17 mouse cellular contexts compared by ENCODE assay signal in genomic region chr9:84673327-84673726, GRCm38 (mm10).
A peak's percentile ranks its signal among the peaks of the same experiment; 100 is the strongest.
DNase-seq lines count a peak whose midpoint lies in the region; ATAC-seq lines count a peak whose summit lies in the region.
"Had no signal": no experiment of that assay in that cellular context is flagged by ENCODE, and none has a peak within 500 bp of the region (broad histone marks: within the 10 kb centered on the region; RNA-seq: fewer than 3 reads in every experiment).

No protein-coding gene starts in this region.

- H3K27ac ChIP-seq in kidney, embryonic 16.5 days (ENCODE audit: low read length): no peak overlapping the region
- H3K27ac ChIP-seq in limb, embryonic 11.5 days (replicated peaks; ENCODE audit: low read depth, low read length): no peak overlapping the region
- H3K27ac ChIP-seq in limb, embryonic 10.5 days: no peak overlapping the region
- 0 out of 2 replicates have a peak overlapping the region, but pooled peaks have one; percentile 9 for H3K27ac ChIP-seq in embryonic facial prominence, embryonic 15.5 days (replicated peaks)
- no peak overlapping the region for H3K27ac ChIP-seq in forebrain, embryonic 10.5 days
- H3K27ac ChIP-seq: forebrain, embryonic 15.5 days; layer of hippocampus, adult 2 months had no signal

- H3K36me3 ChIP-seq in kidney, embryonic 16.5 days (ENCODE audit: insufficient read depth, low read length): no peaks in the 10 kb centered on the region
- H3K36me3 ChIP-seq in limb, embryonic 11.5 days (ENCODE audit: control insufficient read depth, insufficient read depth, low read length): no peaks in the 10 kb centered on the region
- H3K36me3 ChIP-seq in limb, embryonic 10.5 days: no peaks in the 10 kb centered on the region
- H3K36me3 ChIP-seq in embryonic facial prominence, embryonic 15.5 days: no peaks in the 10 kb centered on the region
- H3K36me3 ChIP-seq in forebrain, embryonic 10.5 days (replicated peaks): no peaks in the 10 kb centered on the region
- H3K36me3 ChIP-seq: forebrain, embryonic 15.5 days; G1E had no signal

- ATAC-seq in kidney, embryonic 16.5 days (ENCODE audit: low FRiP score, low TSS enrichment): peak; percentile 59; the same call in 1 of the 2 replicates
- no peak for ATAC-seq in limb, embryonic 11.5 days (ENCODE audit: insufficient number of reproducible peaks, low FRiP score, low TSS enrichment, low read depth)
- peak; percentile 54; the same call in 1 of the 2 replicates for ATAC-seq in embryonic facial prominence, embryonic 15.5 days (ENCODE audit: insufficient number of reproducible peaks, low FRiP score, low TSS enrichment, low read depth)
- ATAC-seq: CD4-positive, CD25-positive, alpha-beta regulatory T cell, adult 4 months; forebrain, embryonic 15.5 days; liver, postnatal 0 days had no signal

- no peak overlapping the region for H3K4me3 ChIP-seq in kidney, embryonic 16.5 days (ENCODE audit: low read length)
- no peak overlapping the region for H3K4me3 ChIP-seq in limb, embryonic 11.5 days (ENCODE audit: low read depth, low read length)
- H3K4me3 ChIP-seq in limb, embryonic 10.5 days: no peak overlapping the region
- H3K4me3 ChIP-seq in embryonic facial prominence, embryonic 15.5 days (replicated peaks): no peak overlapping the region
- H3K4me3 ChIP-seq in forebrain, embryonic 10.5 days: no peak overlapping the region
- H3K4me3 ChIP-seq: forebrain, embryonic 15.5 days; layer of hippocampus, adult 2 months had no signal

- H3K9ac ChIP-seq in kidney, embryonic 16.5 days (replicated peaks; ENCODE audit: low read length): no peak overlapping the region
- H3K9ac ChIP-seq in limb, embryonic 11.5 days (ENCODE audit: low read length): no peak overlapping the region
- H3K9ac ChIP-seq in embryonic facial prominence, embryonic 15.5 days: no peak overlapping the region
- H3K9ac ChIP-seq: forebrain, embryonic 15.5 days; liver, postnatal 0 days had no signal

- 14% methylated on average over 3 of the region's 3 CpGs for WGBS in kidney, embryonic 16.5 days
- 44% methylated on average over 3 of the region's 3 CpGs for WGBS in limb, embryonic 11.5 days
- 52% methylated on average over 3 of the region's 3 CpGs for WGBS in limb, embryonic 10.5 days
- 14% methylated on average over 3 of the region's 3 CpGs for WGBS in embryonic facial prominence, embryonic 15.5 days
- 84% methylated on average over 3 of the region's 3 CpGs for WGBS in forebrain, embryonic 10.5 days

- DNase-seq in kidney, adult 18-20 months: no peak
- DNase-seq in limb, embryonic 11.5 days (ENCODE audit: low spot score): peak; percentile 23
- DNase-seq in limb, embryonic 10.5 days (ENCODE audit: low spot score): no peak
- DNase-seq in spleen, postnatal 36 days (ENCODE audit: low spot score in 2 of 2): no peak
- DNase-seq in forebrain, embryonic 10.5 days (ENCODE audit: extremely low spot score, low spot score): no peak
- DNase-seq: cerebellum, adult 18-20 months; cerebellum, postnatal 36 days; heart, adult 11 months; liver; liver, postnatal 0 days; thymus, adult 18-20 months had no signal

- no peak overlapping the region for H3K4me2 ChIP-seq in kidney, embryonic 16.5 days (replicated peaks; ENCODE audit: low read depth, low read length)
- no peak overlapping the region for H3K4me2 ChIP-seq in limb, embryonic 11.5 days (ENCODE audit: low read depth, severe bottlenecking)
- H3K4me2 ChIP-seq in embryonic facial prominence, embryonic 15.5 days (replicated peaks): no peak overlapping the region
- H3K4me2 ChIP-seq: forebrain, embryonic 15.5 days had no signal

- 0 out of 2 replicates have a peak, but pooled peaks cover 3% of the 10 kb centered on the region for H3K9me3 ChIP-seq in kidney, embryonic 16.5 days (ENCODE audit: low read length)
- H3K9me3 ChIP-seq in limb, embryonic 11.5 days (ENCODE audit: control insufficient read depth, low read length): no peaks in the 10 kb centered on the region
- no peaks in the 10 kb centered on the region for H3K9me3 ChIP-seq in limb, embryonic 10.5 days (replicated peaks)
- no peaks in the 10 kb centered on the region for H3K9me3 ChIP-seq in embryonic facial prominence, embryonic 15.5 days (replicated peaks)
- no peaks in the 10 kb centered on the region for H3K9me3 ChIP-seq in forebrain, embryonic 10.5 days
- H3K9me3 ChIP-seq: forebrain, embryonic 15.5 days; G1E had no signal

- no peaks in the 10 kb centered on the region for H3K27me3 ChIP-seq in kidney, embryonic 16.5 days (ENCODE audit: insufficient read depth, low read length)
- H3K27me3 ChIP-seq in limb, embryonic 11.5 days (ENCODE audit: control insufficient read depth, insufficient read depth, low read length): no peaks in the 10 kb centered on the region
- H3K27me3 ChIP-seq in limb, embryonic 10.5 days (ENCODE audit: low read depth, poor library complexity, severe bottlenecking): no peaks in the 10 kb centered on the region
- H3K27me3 ChIP-seq in embryonic facial prominence, embryonic 15.5 days: no peaks in the 10 kb centered on the region
- H3K27me3 ChIP-seq in forebrain, embryonic 10.5 days (ENCODE audit: poor library complexity, severe bottlenecking): no peaks in the 10 kb centered on the region
- H3K27me3 ChIP-seq: forebrain, embryonic 15.5 days had no signal

- 0 out of 2 replicates have a peak, but pooled peaks cover 5% of the 10 kb centered on the region for H3K4me1 ChIP-seq in kidney, embryonic 16.5 days (ENCODE audit: insufficient read depth, low read length)
- H3K4me1 ChIP-seq in limb, embryonic 11.5 days (ENCODE audit: control insufficient read depth, insufficient read depth, low read length): no peaks in the 10 kb centered on the region
- H3K4me1 ChIP-seq in limb, embryonic 10.5 days: no peaks in the 10 kb centered on the region
- no peaks in the 10 kb centered on the region for H3K4me1 ChIP-seq in embryonic facial prominence, embryonic 15.5 days
- H3K4me1 ChIP-seq in forebrain, embryonic 10.5 days: no peaks in the 10 kb centered on the region
- H3K4me1 ChIP-seq: forebrain, embryonic 15.5 days had no signal
